Comparison of ENCODE assay signal across 8 mouse cellular contexts in genomic region chr9:120576662-120577013, GRCm38 (mm10). TPM values are rescaled to one million over a fixed set of nuclear protein-coding genes. Genes with fewer than 3 reads are reported as not detected.
DNase-seq lines count a peak whose midpoint lies in the region; ATAC-seq lines count a peak whose summit lies in the region.

No protein-coding gene starts in this region.

- H3K27ac ChIP-seq in neural tube, embryonic 11.5 days (ENCODE audit: low read depth, low read length): 0 out of 2 replicates have a peak overlapping the region, but pooled peaks have one; percentile 17
- H3K27ac ChIP-seq in liver, embryonic 15.5 days (replicated peaks): peak overlapping the region; percentile 72

- 0 out of 2 replicates have a peak overlapping the region, but pooled peaks have one; percentile 4 for H3K4me3 ChIP-seq in neural tube, embryonic 11.5 days (ENCODE audit: low read depth, low read length)
- peak overlapping the region; percentile 73 for H3K4me3 ChIP-seq in liver, embryonic 15.5 days (replicated peaks)

- peaks cover 20% of the 10 kb centered on the region for H3K36me3 ChIP-seq in neural tube, embryonic 11.5 days (ENCODE audit: control insufficient read depth, insufficient read depth, low read length)
- H3K36me3 ChIP-seq in liver, embryonic 15.5 days (replicated peaks): peaks cover 41% of the 10 kb centered on the region

- peaks cover 10% of the 10 kb centered on the region for H3K4me1 ChIP-seq in neural tube, embryonic 11.5 days (ENCODE audit: control insufficient read depth, insufficient read depth, low read length)
- peaks cover 64% of the 10 kb centered on the region for H3K4me1 ChIP-seq in liver, embryonic 15.5 days (replicated peaks)

- peak; percentile 26 for DNase-seq in CD4-positive, CD25-positive, alpha-beta regulatory T cell, adult 2 months (ENCODE audit: low read depth, low spot score)
- DNase-seq in neural tube, embryonic 11.5 days (ENCODE audit: low spot score): no peak
- no peak for DNase-seq in neural tube, embryonic 10.5 days (ENCODE audit: extremely low spot score, low spot score)
- DNase-seq in T-cell, adult 2 months (ENCODE audit: low spot score): no peak
- DNase-seq in thymus, postnatal 10 days (ENCODE audit: low spot score in 2 of 2): no peak
- DNase-seq in right cerebral cortex, adult 2 months (ENCODE audit: low spot score in 2 of 2): no peak

- no peaks in the 10 kb centered on the region for H3K27me3 ChIP-seq in neural tube, embryonic 11.5 days (ENCODE audit: control insufficient read depth, insufficient read depth, low read length)
- no peaks in the 10 kb centered on the region for H3K27me3 ChIP-seq in liver, embryonic 15.5 days

- H3K9me3 ChIP-seq in neural tube, embryonic 11.5 days (ENCODE audit: control insufficient read depth, low read length): no peaks in the 10 kb centered on the region
- no peaks in the 10 kb centered on the region for H3K9me3 ChIP-seq in liver, embryonic 15.5 days (replicated peaks)

- H3K4me2 ChIP-seq in neural tube, embryonic 11.5 days (ENCODE audit: low read depth): peak overlapping the region; percentile 66
- peak overlapping the region; percentile 91 for H3K4me2 ChIP-seq in liver, embryonic 15.5 days

- no peak overlapping the region for H3K9ac ChIP-seq in neural tube, embryonic 11.5 days (ENCODE audit: low read length)
- H3K9ac ChIP-seq in liver, embryonic 15.5 days: peak overlapping the region; percentile 75

- no peak for ATAC-seq in CD4-positive, CD25-positive, alpha-beta regulatory T cell, adult 4 months
- ATAC-seq in neural tube, embryonic 11.5 days (ENCODE audit: insufficient read depth, low FRiP score, low TSS enrichment): peak; percentile 33; the same call in 1 of the 2 replicates
- ATAC-seq in liver, embryonic 15.5 days (ENCODE audit: insufficient read depth): no peak

- 12% methylated on average over 4 of the region's 4 CpGs for WGBS in neural tube, embryonic 11.5 days
- 1% methylated on average over 4 of the region's 4 CpGs for WGBS in liver, embryonic 15.5 days (ENCODE audit: insufficient replicate concordance)

RNA-seq across cellular contexts. Expression of gene Rpl14, which starts 5.4 kb away (rescaled TPM):
- 1,000 to 10,000 TPM; 1,931 to 1,996 TPM for polyA plus RNA-seq in CD4-positive, CD25-positive, alpha-beta regulatory T cell, adult 4 months (2017; shearing (Covaris generic))
- polyA plus RNA-seq in neural tube, embryonic 11.5 days (2014; fragmentation: Nextera tagmentation; extraction: Ambion mirVana): 750 and 805 TPM in 2 replicates
- polyA plus RNA-seq in liver, embryonic 15.5 days (2015; fragmentation: Nextera tagmentation; extraction: Ambion mirVana): 332 and 383 TPM in 2 replicates

RNA-seq across cellular contexts. Expression of gene Entpd3, which starts 37.0 kb away (rescaled TPM):
- polyA plus RNA-seq in CD4-positive, CD25-positive, alpha-beta regulatory T cell, adult 4 months (2017; shearing (Covaris generic)): not detected
- 0.17 and 0.18 TPM in 2 replicates for polyA plus RNA-seq in neural tube, embryonic 11.5 days (2014; fragmentation: Nextera tagmentation; extraction: Ambion mirVana)
- polyA plus RNA-seq in liver, embryonic 15.5 days (2015; fragmentation: Nextera tagmentation; extraction: Ambion mirVana): 0.14 TPM in 1 of 2 replicates, not detected in the other
